Mouse (Mus musculus): ENCODE measurements around the gene Loxl3. TPM values are rescaled to one million over a fixed set of nuclear protein-coding genes. Genes with fewer than 3 reads are reported as not detected.

The Loxl3 gene
- total RNA-seq, 2 experiments from 2014 or later = 0.44 to 0.65 TPM

DNA sequence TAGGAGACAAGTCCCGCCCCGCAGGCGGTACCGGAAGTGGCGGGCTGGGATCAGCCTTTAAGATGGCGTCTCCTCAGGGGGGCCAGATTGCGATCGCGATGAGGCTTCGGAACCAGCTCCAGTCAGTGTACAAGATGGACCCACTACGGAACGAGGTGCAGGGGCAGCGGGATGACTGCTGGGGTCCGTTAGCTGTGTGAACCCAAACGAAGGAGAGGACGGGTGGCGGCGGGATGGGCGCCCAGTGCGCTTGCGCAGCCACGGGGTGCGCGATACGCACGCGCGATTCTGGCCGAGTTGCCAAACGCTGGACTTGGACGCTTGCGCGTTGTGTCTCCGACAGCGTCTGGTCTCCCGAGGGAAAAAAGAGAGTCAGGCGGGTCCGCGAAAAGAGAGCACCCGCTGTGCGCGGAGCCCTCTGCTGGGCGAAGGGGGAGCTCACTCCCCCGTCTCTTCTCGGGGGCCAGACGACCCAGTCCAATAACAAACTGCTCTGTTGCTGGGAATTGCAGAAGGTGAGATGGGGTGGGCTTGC, 44.4 kb downstream of the Loxl3 start:
- ATAC-seq (ENCODE audit: poor library complexity, severe bottlenecking) = peak; percentile 98

DNA sequence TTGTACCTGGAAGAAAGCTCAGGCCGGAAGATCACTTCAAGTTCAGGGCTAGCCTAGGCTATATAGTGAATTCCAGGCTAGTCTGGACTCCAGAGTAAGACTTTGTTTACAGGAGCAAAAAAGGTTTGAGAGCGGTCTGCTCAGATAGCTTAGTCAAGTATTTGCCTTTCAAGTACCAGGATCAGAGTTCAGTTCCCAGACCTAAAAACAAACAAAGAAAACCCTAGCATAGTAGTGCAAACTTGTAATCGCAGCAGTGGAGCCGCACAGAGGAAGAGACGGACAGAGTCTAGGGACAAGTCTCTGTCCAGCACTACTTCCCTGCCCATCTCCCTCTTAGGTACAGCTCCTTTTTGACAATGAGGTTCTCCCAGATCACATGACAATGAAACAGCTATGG, 46.2 kb downstream of the Loxl3 start:
- ATAC-seq (ENCODE audit: poor library complexity, severe bottlenecking) = no peak

DNA sequence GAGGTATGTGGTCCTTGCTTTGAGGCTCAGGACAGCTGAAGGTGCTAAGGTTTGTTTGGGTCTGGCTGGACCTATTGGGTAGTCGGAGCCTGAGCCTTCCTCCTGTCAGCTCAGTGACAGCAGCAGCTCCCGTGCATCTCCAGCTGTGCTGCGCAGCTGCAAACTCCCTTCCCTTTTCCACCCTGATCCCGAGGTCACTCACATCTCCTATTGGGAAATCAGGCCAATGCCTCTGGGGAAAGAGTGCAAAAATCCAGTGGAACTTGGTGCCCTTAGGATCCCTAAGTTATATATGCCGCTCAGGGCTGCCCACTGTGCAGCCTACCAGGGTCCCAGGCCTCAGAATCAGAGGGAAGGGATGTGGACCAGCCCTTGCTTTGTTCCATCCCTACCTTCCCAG, 49.5 kb downstream of the Loxl3 start:
- no peak for ATAC-seq (ENCODE audit: poor library complexity, severe bottlenecking)

- ATAC-seq (ENCODE audit: poor library complexity, severe bottlenecking) = no peak
Observed at GRCm38 (mm10) chr6:83084477-83084876, 50.5 kb downstream of the Loxl3 start.

- 0 out of 2 replicates have a peak, but pooled peaks have one; percentile 29 for ATAC-seq (ENCODE audit: poor library complexity, severe bottlenecking)
Observed at GRCm38 (mm10) chr6:83086121-83087035, 52.4 kb downstream of the Loxl3 start, which contains the start of gene Lbx2. Lbx2 (plus strand) TSS chr6:83086367.

DNA sequence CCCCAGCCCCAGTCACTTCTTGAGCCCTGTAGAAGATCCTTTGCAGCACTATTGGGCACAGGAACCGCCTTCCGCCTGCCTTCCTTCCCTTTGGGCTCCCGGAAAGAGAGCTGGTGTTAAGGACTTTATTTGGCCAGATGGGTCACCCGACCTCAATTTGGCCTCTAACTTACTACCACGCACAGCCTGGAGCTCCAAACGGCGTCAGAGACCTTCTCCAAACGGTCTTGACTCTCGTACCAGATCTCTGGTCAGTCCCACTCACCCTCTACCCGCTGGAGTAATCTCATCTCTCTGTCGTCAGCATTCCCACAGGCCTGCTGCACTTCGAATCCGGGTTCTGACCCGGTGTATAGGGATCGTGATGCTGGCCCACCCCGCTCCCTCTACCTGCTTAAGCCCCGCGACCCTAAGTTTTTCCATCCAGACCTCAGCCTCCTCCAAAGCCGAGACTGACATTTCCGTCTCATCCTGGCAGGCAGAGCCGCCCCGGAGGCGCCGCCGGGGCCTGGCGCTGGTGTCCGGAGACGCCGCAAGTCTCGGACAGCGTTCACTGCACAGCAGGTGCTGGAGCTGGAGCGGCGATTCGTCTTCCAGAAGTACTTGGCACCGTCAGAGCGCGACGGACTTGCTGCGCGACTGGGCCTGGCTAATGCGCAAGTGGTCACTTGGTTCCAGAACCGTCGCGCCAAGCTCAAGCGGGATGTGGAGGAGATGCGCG, 53.4 kb downstream of the Loxl3 start:
- no peak for ATAC-seq (ENCODE audit: poor library complexity, severe bottlenecking)

- ATAC-seq (ENCODE audit: poor library complexity, severe bottlenecking) = no peak
Observed at GRCm38 (mm10) chr6:83087926-83088260, 53.9 kb downstream of the Loxl3 start.

DNA sequence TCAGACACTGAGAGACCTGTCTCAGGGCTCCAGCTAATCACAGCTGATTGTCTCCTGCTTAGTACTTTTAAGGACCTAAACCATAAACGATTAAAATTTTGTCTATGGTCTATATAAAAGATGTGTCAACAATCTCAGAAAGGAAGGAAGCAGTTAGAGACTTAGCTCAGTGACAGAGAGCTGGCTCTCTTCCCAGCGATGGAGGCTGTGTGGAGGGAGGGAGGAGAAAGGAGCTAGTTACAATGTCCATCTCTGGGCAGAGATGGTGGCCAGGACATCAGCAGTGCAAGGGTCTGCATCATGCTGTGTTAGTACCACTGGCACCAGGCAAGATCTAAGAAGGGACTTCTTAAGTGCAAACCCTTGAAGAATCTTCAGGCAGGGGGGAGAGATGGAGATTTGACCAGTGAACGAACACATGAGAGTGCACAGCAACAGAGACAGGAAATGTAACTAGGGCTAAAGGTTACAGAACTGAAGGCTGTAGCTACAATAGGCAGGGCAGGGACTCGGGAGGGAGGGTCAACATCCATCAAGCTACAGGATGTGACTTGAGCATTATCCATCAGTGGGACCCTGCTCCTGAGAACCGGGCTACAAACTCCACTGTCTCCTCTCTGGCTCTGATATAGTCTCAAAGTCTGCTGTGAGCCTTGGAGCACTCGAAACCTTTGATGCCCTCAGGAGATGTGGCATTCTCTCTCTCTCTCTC, 58.6 kb downstream of the Loxl3 start:
- ATAC-seq (ENCODE audit: poor library complexity, severe bottlenecking) = no peak

DNA sequence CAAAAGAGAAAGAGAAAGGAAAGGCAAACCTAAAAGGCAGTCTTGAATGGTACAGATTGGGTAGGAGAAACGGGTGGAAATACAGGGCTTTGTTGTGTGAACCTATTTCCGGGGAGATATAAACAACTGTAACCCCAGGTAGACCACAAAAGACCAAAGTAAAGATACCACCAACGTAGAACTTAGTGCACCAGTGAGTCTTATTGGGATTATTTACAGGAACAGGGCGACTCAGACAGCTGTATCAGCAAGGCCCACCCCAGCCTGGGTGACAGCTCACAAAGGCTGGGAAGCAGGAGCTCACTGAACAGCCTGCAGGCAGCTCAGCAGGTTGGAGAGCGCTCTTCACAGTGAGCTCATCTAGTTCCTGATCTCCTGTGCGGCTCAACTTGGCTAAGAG, 62.0 kb downstream of the Loxl3 start:
- ATAC-seq (ENCODE audit: poor library complexity, severe bottlenecking) = peak; percentile 34

- ATAC-seq (ENCODE audit: poor library complexity, severe bottlenecking) = no peak
Observed at GRCm38 (mm10) chr6:83098411-83098810, 64.4 kb downstream of the Loxl3 start.

DNA sequence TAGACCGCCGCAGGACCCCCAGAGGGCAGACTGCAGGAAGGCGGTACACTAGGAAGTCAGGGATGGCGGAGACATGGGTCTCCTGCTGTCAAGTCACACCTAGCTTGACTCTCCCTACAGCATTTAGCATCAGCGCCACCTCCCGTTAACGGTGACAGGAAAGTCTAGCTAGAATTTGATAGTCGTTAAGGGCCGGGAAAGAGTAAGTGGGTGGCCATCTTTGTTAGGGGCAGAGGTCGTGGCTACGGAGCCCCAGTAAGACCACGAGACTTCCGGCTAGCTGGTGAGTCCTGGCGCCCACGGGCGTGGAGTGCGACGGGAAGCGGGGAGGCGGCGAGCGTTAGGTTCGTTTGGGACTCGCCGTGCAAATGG, 67.3 kb downstream of the Loxl3 start, which contains the start of the genes Ccdc142 and Gm42688:
Gene Ccdc142, plus strand, starts transcription at position 286 of the 372 bp plus-strand sequence.
Gene Gm42688, plus strand, starts transcription at position 302 of the 372 bp plus-strand sequence.
- peak; percentile 88 for ATAC-seq (ENCODE audit: poor library complexity, severe bottlenecking)

- ATAC-seq (ENCODE audit: poor library complexity, severe bottlenecking) = peak; percentile 77
Observed at GRCm38 (mm10) chr6:83101688-83102556, 67.9 kb downstream of the Loxl3 start.

Other genes with a start within 250 kb of the Loxl3 start
- gene Sema4f, start 94.4 kb upstream of the Loxl3 start, total RNA-seq (2015) = 1.4 and 2.5 TPM in 2 replicates
- 0.29 and 1.6 TPM in 2 replicates for gene Sema4f, start 94.4 kb upstream of the Loxl3 start, total RNA-seq (2017)
- gene M1ap, start 87.3 kb upstream of the Loxl3 start, total RNA-seq (2015) = 0.98 and 1.1 TPM in 2 replicates
- 1.5 and 3.5 TPM in 2 replicates for gene M1ap, start 87.3 kb upstream of the Loxl3 start, total RNA-seq (2017)
- 10.2 and 12.3 TPM in 2 replicates for gene Dok1, start 702 bp upstream of the Loxl3 start, total RNA-seq (2015)
- gene Dok1, start 702 bp upstream of the Loxl3 start, total RNA-seq (2017) = 23.5 and 26.8 TPM in 2 replicates
- gene Aup1, start 20.3 kb downstream of the Loxl3 start, total RNA-seq (2015) = 156 and 191 TPM in 2 replicates
- gene Aup1, start 20.3 kb downstream of the Loxl3 start, total RNA-seq (2017) = 143 and 168 TPM in 2 replicates
- gene Htra2, start 21.1 kb downstream of the Loxl3 start, total RNA-seq (2015) = 53.9 and 55.6 TPM in 2 replicates
- 34.1 and 41.4 TPM in 2 replicates for gene Htra2, start 21.1 kb downstream of the Loxl3 start, total RNA-seq (2017)
- gene Dqx1, start 23.7 kb downstream of the Loxl3 start, total RNA-seq (2015) = 2.2 and 2.3 TPM in 2 replicates
- gene Dqx1, start 23.7 kb downstream of the Loxl3 start, total RNA-seq (2017) = 0.62 and 1.2 TPM in 2 replicates
- gene Tlx2, start 36.1 kb downstream of the Loxl3 start, total RNA-seq (2015) = not detected in 2 replicates
- gene Tlx2, start 36.1 kb downstream of the Loxl3 start, total RNA-seq (2017) = not detected in 2 replicates
- gene Pcgf1, start 43.7 kb downstream of the Loxl3 start, total RNA-seq (2015) = 28.9 and 37.5 TPM in 2 replicates
- gene Pcgf1, start 43.7 kb downstream of the Loxl3 start, total RNA-seq (2017) = 10.5 and 16.6 TPM in 2 replicates
- not detected in 2 replicates for gene Lbx2, start 52.2 kb downstream of the Loxl3 start, total RNA-seq (2015)
- not detected in 2 replicates for gene Lbx2, start 52.2 kb downstream of the Loxl3 start, total RNA-seq (2017)
- 2.2 and 3.9 TPM in 2 replicates for gene Ccdc142, start 67.4 kb downstream of the Loxl3 start, total RNA-seq (2015)
- 0.22 and 3.2 TPM in 2 replicates for gene Ccdc142, start 67.4 kb downstream of the Loxl3 start, total RNA-seq (2017)
- 0.87 and 1.3 TPM in 2 replicates for gene Gm42688, start 67.4 kb downstream of the Loxl3 start, total RNA-seq (2015)
- gene Gm42688, start 67.4 kb downstream of the Loxl3 start, total RNA-seq (2017) = 2.9 and 3.0 TPM in 2 replicates
- gene Mrpl53, start 74.9 kb downstream of the Loxl3 start, total RNA-seq (2015) = 44.5 and 45.8 TPM in 2 replicates
- gene Mrpl53, start 74.9 kb downstream of the Loxl3 start, total RNA-seq (2017) = 20.8 and 27.7 TPM in 2 replicates
- gene Mogs, start 81.3 kb downstream of the Loxl3 start, total RNA-seq (2015) = 17.5 and 21.6 TPM in 2 replicates
- 33.4 and 38.7 TPM in 2 replicates for gene Mogs, start 81.3 kb downstream of the Loxl3 start, total RNA-seq (2017)
- gene Wbp1, start 87.4 kb downstream of the Loxl3 start, total RNA-seq (2015) = 33.5 and 34.8 TPM in 2 replicates
- 74.0 and 89.9 TPM in 2 replicates for gene Wbp1, start 87.4 kb downstream of the Loxl3 start, total RNA-seq (2017)
- gene Ino80b, start 91.3 kb downstream of the Loxl3 start, total RNA-seq (2015) = 18.8 and 19.6 TPM in 2 replicates
- 26.0 and 36.2 TPM in 2 replicates for gene Ino80b, start 91.3 kb downstream of the Loxl3 start, total RNA-seq (2017)
- gene Rtkn, start 101.3 kb downstream of the Loxl3 start, total RNA-seq (2015) = 0.52 and 0.67 TPM in 2 replicates
- 0.29 and 1.2 TPM in 2 replicates for gene Rtkn, start 101.3 kb downstream of the Loxl3 start, total RNA-seq (2017)
- gene Wdr54, start 122.2 kb downstream of the Loxl3 start, total RNA-seq (2015) = not detected in 2 replicates
- 0.88 TPM in 1 of 2 replicates, not detected in the other for gene Wdr54, start 122.2 kb downstream of the Loxl3 start, total RNA-seq (2017)
- not detected in 2 replicates for gene 1700003E16Rik, start 122.2 kb downstream of the Loxl3 start, total RNA-seq (2015)
- gene 1700003E16Rik, start 122.2 kb downstream of the Loxl3 start, total RNA-seq (2017) = not detected in 2 replicates
- gene Dctn1, start 131.7 kb downstream of the Loxl3 start, total RNA-seq (2015) = 30.6 and 38.8 TPM in 2 replicates
- 41.0 and 61.7 TPM in 2 replicates for gene Dctn1, start 131.7 kb downstream of the Loxl3 start, total RNA-seq (2017)
- 0.02 TPM in 1 of 2 replicates, not detected in the other for gene Slc4a5, start 185.7 kb downstream of the Loxl3 start, total RNA-seq (2015)
- gene Slc4a5, start 185.7 kb downstream of the Loxl3 start, total RNA-seq (2017) = not detected in 2 replicates